Mouse (Mus musculus) myocyte (in vitro differentiated cells): ENCODE measurements around the gene Zfp808.
"Not testable (repeated sequence)": the region's sequence is repeated elsewhere in the genome, so short reads cannot be mapped to it uniquely, and the experiment has no call there.

Experiments
- CEBPB ChIP-seq: IDR thresholded peaks from 2 replicates; pipeline ENCODE4 v1.6.1; 2011; ENCODE audit warnings: mild to moderate bottlenecking, moderate library complexity; ENCODE audit not compliant: poor library complexity, insufficient read depth, severe bottlenecking
- POLR2A ChIP-seq: IDR thresholded peaks from one replicate; pipeline ENCODE4 v1.6.1; 2011; ENCODE audit warnings: low read depth, mild to moderate bottlenecking, control low read depth, moderate library complexity; ENCODE audit not compliant: insufficient read length
- USF1 ChIP-seq: IDR thresholded peaks from one replicate; pipeline ENCODE4 v1.6.1; 2011; ENCODE audit warnings: low read depth, mild to moderate bottlenecking, control low read depth, moderate library complexity

GRCm38 (mm10) chr13:62255226-62255625 lies 125.5 kb downstream of the Zfp808 start:
- not testable (repeated sequence) for TF ChIP-seq CEBPB, USF1, POLR2A
